Mouse (Mus musculus) hindbrain, embryonic 14.5 days (tissue): ENCODE measurements around the gene Zkscan16. TPM values are rescaled to one million over a fixed set of nuclear protein-coding genes. Genes with fewer than 3 reads are reported as not detected.

Experiments used
- ATAC-seq: fragments of 200-750 bp; cut with Nextera tagmentation; 2 replicates; pipeline ENCODE4 v1.8.0; 2017; ENCODE audit warnings: moderate number of reproducible peaks, mild to moderate bottlenecking, moderate TSS enrichment, moderate library complexity; ENCODE audit not compliant: low FRiP score
- DNase-seq: peaks from one replicate; pipeline ENCODE4 v3.0.0-alpha.2; 2015; ENCODE audit warnings: low spot score
- H3K27ac ChIP-seq: fragments of 300-500 bp; sonication (generic); 2 replicates; pipeline ENCODE4 v1.5.1; 2014; ENCODE audit warnings: mild to moderate bottlenecking, moderate library complexity
- H3K27me3 ChIP-seq: fragments of 300-500 bp; sonication (generic); 2 replicates; pipeline ENCODE4 v1.6.1; 2014; ENCODE audit warnings: mild to moderate bottlenecking, low read length, mixed read lengths; ENCODE audit not compliant: control insufficient read depth, insufficient read depth
- H3K36me3 ChIP-seq: fragments of 300-500 bp; sonication (generic); replicated peaks from 2 replicates; pipeline ENCODE4 v1.6.1; 2014; ENCODE audit not compliant: control insufficient read depth, insufficient read depth
- H3K4me1 ChIP-seq: fragments of 300-500 bp; sonication (generic); replicated peaks from 2 replicates; pipeline ENCODE4 v1.6.1; 2014; ENCODE audit warnings: antibody characterized with exemption, low read length, mixed read lengths; ENCODE audit not compliant: control insufficient read depth, insufficient read depth
- H3K4me2 ChIP-seq: fragments of 300-500 bp; sonication (generic); replicated peaks from 2 replicates; pipeline ENCODE4 v1.6.1; 2014; ENCODE audit warnings: mild to moderate bottlenecking, moderate library complexity
- H3K4me3 ChIP-seq: fragments of 300-500 bp; sonication (generic); replicated peaks from 2 replicates; pipeline ENCODE4 v1.5.1; 2014; ENCODE audit warnings: mild to moderate bottlenecking, low read length
- H3K9ac ChIP-seq: fragments of 300-500 bp; sonication (generic); 2 replicates; pipeline ENCODE4 v1.6.1; 2014
- H3K9me3 ChIP-seq: fragments of 300-500 bp; sonication (generic); 2 replicates; pipeline ENCODE4 v1.6.1; 2016; ENCODE audit warnings: low read length; ENCODE audit not compliant: control insufficient read depth
- WGBS: fragments of 180-500 bp; shearing (Covaris S2); extraction: QIAGEN DNeasy Blood & Tissue Kit; methylation state at CpG from one replicate; pipeline ENCODE4 v1.1.7; 2014; 5-methylcytosine and 5-hydroxymethylcytosine counted together
- polyA plus RNA-seq: library from polyadenylated mRNA; unstranded; fragments of >200 nt; fragmentation: Nextera tagmentation; extraction: Ambion mirVana; gene quantifications from 2 replicates; pipeline ENCODE4 v1.2.1, GENCODE M21; 2014

The Zkscan16 gene
- polyA plus RNA-seq: 2.8 and 3.2 TPM in 2 replicates

- H3K27ac ChIP-seq: peak within 1 kb of the TSS; percentile 77
- ATAC-seq: peak; percentile 91
- H3K27me3 ChIP-seq: no peaks in the 10 kb centered on the region
- H3K9me3 ChIP-seq: no peaks in the 10 kb centered on the region
- peaks cover 11% of the 10 kb centered on the region for H3K4me1 ChIP-seq
- no peaks in the 10 kb centered on the region for H3K36me3 ChIP-seq
- H3K9ac ChIP-seq: peak within 1 kb of the TSS; percentile 77
- peak; percentile 97 for DNase-seq
- H3K4me3 ChIP-seq: peak within 1 kb of the TSS; percentile 85
- peak within 1 kb of the TSS; percentile 82 for H3K4me2 ChIP-seq
- WGBS: under 1% methylated on average over 50 of the region's 50 CpGs
These were observed at the start of gene Zkscan16 for GRCm38 (mm10) chr4:58943420-58944205. Gene Zkscan16 (plus strand): TSS chr4:58943628.

- 86% methylated on average over 7 of the region's 7 CpGs for WGBS
- Histone ChIP-seq H3K27me3 (no peaks in the 10 kb centered on the region), H3K9ac (no peak overlapping the region), H3K36me3 (no peaks in the 10 kb centered on the region), H3K9me3 (no peaks in the 10 kb centered on the region), H3K4me2 (no peak overlapping the region), H3K27ac (no peak overlapping the region), H3K4me3 (no peak overlapping the region), H3K4me1 (no peaks in the 10 kb centered on the region)
- DNase-seq (no peak), ATAC-seq (no peak)
These were observed 49.0 kb upstream of the Zkscan16 start for GRCm38 (mm10) chr4:58894399-58894798.

DNA sequence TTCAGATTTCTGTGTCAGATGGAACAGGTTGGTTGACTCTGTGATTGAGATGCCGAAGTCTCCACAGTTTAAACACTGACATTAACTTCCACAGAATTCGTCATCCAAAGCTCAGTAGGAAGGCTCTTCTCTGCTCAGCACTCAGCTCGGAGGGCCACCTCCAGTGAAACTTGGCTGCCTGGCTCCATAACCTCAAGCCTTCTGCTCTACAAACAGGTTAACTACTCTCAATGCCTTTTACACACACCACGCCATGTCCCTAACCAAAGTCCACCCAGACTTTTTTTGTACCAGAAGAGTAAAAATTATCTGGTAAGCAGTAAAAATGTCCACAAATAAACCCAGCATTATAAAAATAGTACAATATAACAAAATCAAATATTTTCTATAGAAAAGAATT lies 46.0 kb upstream of the Zkscan16 start:
- no peaks in the 10 kb centered on the region for H3K4me1 ChIP-seq
- WGBS: 74% methylated on average over 4 of the region's 4 CpGs
- no peaks in the 10 kb centered on the region for H3K27me3 ChIP-seq
- no peak overlapping the region for H3K4me3 ChIP-seq
- no peaks in the 10 kb centered on the region for H3K36me3 ChIP-seq
- H3K27ac ChIP-seq: no peak overlapping the region
- no peak for DNase-seq
- no peaks in the 10 kb centered on the region for H3K9me3 ChIP-seq
- no peak overlapping the region for H3K4me2 ChIP-seq
- H3K9ac ChIP-seq: no peak overlapping the region
- no peak for ATAC-seq

- Histone ChIP-seq H3K27me3 (no peaks in the 10 kb centered on the region), H3K27ac (no peak overlapping the region), H3K36me3 (no peaks in the 10 kb centered on the region), H3K9ac (no peak overlapping the region), H3K4me2 (no peak overlapping the region), H3K4me1 (no peaks in the 10 kb centered on the region), H3K9me3 (no peaks in the 10 kb centered on the region), H3K4me3 (no peak overlapping the region)
- DNase-seq (no peak), ATAC-seq (no peak)
These were observed 45.1 kb upstream of the Zkscan16 start for GRCm38 (mm10) chr4:58898318-58898717.

GRCm38 (mm10) chr4:58907453-58907852 lies 36.0 kb upstream of the Zkscan16 start:
- WGBS: 98% methylated on average over 1 of the region's 1 CpGs
- ATAC-seq (no peak), DNase-seq (no peak)

DNA sequence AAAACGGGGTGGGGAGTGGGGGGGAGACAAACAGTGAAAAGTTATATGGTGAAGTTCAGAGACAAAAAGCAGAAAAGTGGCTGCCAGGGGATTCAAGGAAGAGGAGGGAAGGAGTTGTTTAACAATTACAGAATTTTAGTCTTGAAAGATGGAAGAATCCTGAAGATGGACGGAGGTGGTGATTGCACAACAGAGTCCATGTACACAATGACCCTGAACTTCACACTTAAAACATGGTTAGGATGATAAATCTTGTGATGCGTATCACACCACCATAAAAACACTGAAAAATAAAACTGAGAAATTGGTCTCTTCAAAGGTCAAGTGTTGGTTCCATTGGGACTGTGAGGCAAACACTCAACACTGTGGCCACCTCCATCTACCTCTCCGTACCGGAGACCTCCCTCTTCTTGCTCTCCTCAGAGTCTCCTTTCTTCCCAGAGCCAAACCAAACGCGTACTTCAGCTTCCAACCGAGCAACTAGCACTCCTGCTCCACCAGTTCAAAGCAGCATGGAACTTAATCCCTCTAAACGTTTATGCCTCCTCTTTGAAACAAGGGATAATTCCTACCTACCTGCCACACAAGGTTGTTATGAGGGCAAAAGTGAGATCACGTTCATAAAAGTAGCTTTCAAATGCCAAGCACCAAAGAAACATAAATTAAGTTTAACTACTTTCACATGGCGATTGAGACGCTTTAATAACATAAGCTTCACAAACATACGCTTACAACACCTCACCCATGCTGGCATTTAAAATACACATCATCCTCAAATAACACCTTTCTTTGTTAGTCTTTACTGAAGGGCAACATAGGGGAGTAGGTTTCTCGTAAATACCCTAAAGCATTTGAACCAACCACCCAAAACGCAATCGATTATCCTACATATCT lies 33.0 kb upstream of the Zkscan16 start:
- no peak for DNase-seq
- peak overlapping the region; percentile 77 for H3K4me2 ChIP-seq
- no peaks in the 10 kb centered on the region for H3K36me3 ChIP-seq
- H3K9ac ChIP-seq: peak overlapping the region; percentile 95
- peak overlapping the region; percentile 96 for H3K4me3 ChIP-seq
- ATAC-seq: no peak
- H3K27ac ChIP-seq: peak overlapping the region; percentile 99
- no peaks in the 10 kb centered on the region for H3K27me3 ChIP-seq
- H3K9me3 ChIP-seq: no peaks in the 10 kb centered on the region
- WGBS: 32% methylated on average over 16 of the region's 16 CpGs
- peaks cover 14% of the 10 kb centered on the region for H3K4me1 ChIP-seq

More at GRCm38 (mm10) chr4:58907453-58907852, 36.0 kb upstream of the Zkscan16 start:
- Histone ChIP-seq H3K9ac (no peak overlapping the region), H3K4me3 (no peak overlapping the region), H3K4me2 (no peak overlapping the region), H3K27me3 (no peaks in the 10 kb centered on the region), H3K4me1 (peaks cover 9% of the 10 kb centered on the region; the same call in 1 of the 2 replicates), H3K36me3 (no peaks in the 10 kb centered on the region), H3K9me3 (no peaks in the 10 kb centered on the region), H3K27ac (no peak overlapping the region)

DNA sequence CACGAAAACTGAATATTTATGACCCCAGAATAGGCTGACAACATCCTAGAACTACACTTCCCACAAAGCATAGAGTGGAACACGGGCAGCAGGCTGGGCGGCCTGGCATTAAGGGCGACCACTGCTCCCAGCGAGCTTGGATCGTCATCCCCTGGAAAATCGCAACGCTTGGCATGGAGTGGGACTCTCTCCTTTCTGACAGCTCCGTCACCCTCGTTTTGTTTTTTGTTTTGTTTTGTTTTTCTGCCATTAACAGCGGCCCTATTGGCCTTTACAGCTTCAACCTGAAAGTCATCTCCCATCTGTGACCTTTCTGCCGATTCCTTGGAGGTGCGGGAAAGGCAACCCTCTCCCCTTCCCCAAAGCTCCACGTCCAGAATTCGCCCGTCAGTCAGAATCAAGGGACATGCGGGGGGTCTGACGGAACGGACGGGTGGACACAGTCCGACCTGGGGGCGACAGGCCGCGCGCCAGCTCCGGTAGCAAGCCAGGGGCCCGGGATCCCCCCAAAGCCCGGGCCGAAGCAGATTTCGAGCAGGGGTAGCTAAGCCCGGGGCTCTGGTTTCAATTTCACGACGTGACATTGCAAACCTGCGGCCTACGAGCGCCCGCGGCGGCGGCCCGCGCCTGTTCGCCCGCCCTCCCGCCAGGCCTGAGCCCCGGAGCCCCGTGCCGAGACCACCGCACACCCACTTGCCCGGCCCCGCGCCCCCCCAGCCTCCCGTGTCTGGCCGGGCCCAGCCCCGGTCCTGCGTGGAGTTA lies 32.2 kb upstream of the Zkscan16 start:
- H3K9ac ChIP-seq: peak overlapping the region; percentile 95
- peak; percentile 71 for ATAC-seq

DNA sequence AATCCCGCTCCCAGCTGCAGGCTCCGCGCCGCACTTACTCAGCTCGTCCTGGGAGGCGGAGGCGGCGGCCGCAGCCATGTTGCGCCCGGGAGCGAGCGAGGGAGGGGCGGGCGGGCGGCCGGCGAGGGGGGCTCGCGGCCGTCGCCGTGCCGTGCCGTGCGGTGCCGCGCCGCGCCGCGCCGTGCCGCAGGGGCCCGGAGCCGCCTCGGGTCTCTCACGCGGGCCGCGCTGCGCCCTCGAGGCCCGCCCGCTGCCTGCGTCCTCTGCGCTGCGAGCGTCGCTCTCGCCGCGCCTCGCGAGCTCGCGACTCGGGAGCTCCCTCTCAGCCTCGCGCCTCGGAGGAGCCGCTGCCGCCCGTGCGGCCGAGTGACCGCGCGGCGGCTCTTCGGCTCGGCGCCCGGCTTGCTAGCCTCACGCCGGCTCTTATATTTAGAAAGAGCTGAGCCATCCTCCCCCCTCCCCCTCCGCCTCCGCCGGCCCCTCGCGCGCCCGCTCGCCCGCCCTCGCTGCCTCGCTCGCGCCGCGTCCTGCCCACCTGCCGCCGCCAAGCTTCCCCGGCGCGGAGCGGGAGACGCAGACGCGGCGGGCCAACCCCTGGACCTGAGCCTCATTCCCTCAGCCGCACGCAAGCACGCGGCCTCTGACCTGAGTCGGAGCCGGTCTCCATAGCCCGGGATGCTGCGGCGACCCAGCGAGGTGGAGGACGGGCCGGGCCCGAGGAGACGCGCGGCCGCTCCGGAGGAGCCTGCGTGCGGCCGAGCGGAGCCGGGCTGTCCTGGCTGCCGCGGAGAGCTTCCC lies 31.4 kb upstream of the Zkscan16 start:
- peak overlapping the region; percentile 77 for H3K4me2 ChIP-seq
- under 1% methylated on average over 87 of the region's 126 CpGs for WGBS
- peak overlapping the region; percentile 96 for H3K4me3 ChIP-seq
- peak overlapping the region; percentile 99 for H3K27ac ChIP-seq
- H3K4me1 ChIP-seq: peaks cover 14% of the 10 kb centered on the region
- ATAC-seq (peak; percentile 86), DNase-seq (peak; percentile 70)
- no peaks in the 10 kb centered on the region for H3K27me3 ChIP-seq
- H3K9me3 ChIP-seq: no peaks in the 10 kb centered on the region
- peak overlapping the region; percentile 95 for H3K9ac ChIP-seq
- H3K36me3 ChIP-seq: no peaks in the 10 kb centered on the region

More for the DNA sequence above, 32.2 kb upstream of the Zkscan16 start:
- Histone ChIP-seq H3K4me2 (peak overlapping the region; percentile 77), H3K36me3 (no peaks in the 10 kb centered on the region), H3K9me3 (no peaks in the 10 kb centered on the region), H3K4me1 (peaks cover 14% of the 10 kb centered on the region), H3K4me3 (peak overlapping the region; percentile 96), H3K27ac (peak overlapping the region; percentile 99), H3K27me3 (no peaks in the 10 kb centered on the region)
- DNase-seq: peak; percentile 77
- WGBS: under 1% methylated on average over 55 of the region's 56 CpGs
